Comparison of ENCODE assay signal across 1 mouse cellular context in genomic region chr11:68497081-68497480, GRCm38 (mm10).
TF ChIP-seq lines count a peak whose summit lies in the region.

No protein-coding gene starts in this region.

TF ChIP-seq in CH12.LX, 34 proteins besides CTCF, POLR2A, EP300 and RAD21:
- TF ChIP-seq ELF1 (IDR thresholded peaks at IDR 0.05; ENCODE audit: low read depth, low read length) (0 out of 2 replicates have a peak, but pooled peaks have one; percentile 17), IRF4 (IDR thresholded peaks at IDR 0.05; ENCODE audit: low read depth, low read length) (peak; percentile 58; the same call in 1 of the 2 replicates), MYC (IDR thresholded peaks at IDR 0.05; ENCODE audit: low read depth, low read length) (0 out of 2 replicates have a peak, but pooled peaks have one; percentile 51), POLR2AphosphoS2 (IDR thresholded peaks at IDR 0.05; ENCODE audit: low read depth, low read length) (no peak; the same call in 1 of the 2 replicates)
TF ChIP-seq in CH12.LX: peak in this region for 3.
